ENCODE assay signal across 17 mouse cellular contexts in the genomic region with DNA sequence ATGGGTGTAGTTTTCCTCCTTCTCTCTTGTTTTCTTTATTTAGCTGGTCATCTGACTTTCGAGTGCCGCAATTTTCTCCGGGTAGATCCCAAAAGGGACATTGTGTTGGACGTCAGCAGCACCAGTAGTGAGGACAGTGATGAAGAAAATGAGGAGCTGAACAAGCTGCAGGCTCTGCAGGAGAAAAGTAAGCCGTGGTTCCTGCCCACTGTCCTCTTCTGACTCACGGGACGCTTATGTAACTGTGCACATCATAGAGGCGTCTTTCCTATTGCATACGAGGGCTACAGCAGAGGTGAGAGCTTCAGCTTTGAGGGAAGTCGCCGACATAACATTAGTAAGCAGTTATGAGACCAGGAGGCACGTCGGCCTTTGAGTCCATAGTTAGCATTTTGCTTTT.
"Had no signal": no experiment of that assay in that cellular context is flagged by ENCODE, and none has a peak within 500 bp of the region (broad histone marks: within the 10 kb centered on the region; RNA-seq: fewer than 3 reads in every experiment).

No protein-coding gene starts in this region.

- ATAC-seq: hindbrain, postnatal 0 days; intestine, embryonic 16.5 days; liver, embryonic 12.5 days had no signal

- DNase-seq: gastrocnemius, adult 2 months; gastrocnemius, postnatal 10 days; gastrocnemius, postnatal 25 days; heart, adult 18-20 months; heart, postnatal 14 days; heart, postnatal 36 days; kidney, adult 11 months; kidney, adult 2 months; kidney, adult 9 months; kidney, postnatal 14 days; kidney, postnatal 36 days; layer of hippocampus, adult 9-11 months; layer of hippocampus, postnatal 36 days; left cerebral cortex, postnatal 4 days had no signal
